Mouse (Mus musculus) heart, postnatal 10 days (tissue): ENCODE data around the gene Kat2a. TPM values are rescaled to one million over a fixed set of nuclear protein-coding genes. Genes with fewer than 3 reads are reported as not detected.

ENCODE experiments used
- DNase-seq, 2 experiments: peaks; one replicate each; pipeline ENCODE4 v3.0.0; 2021
- intact Hi-C: fragments of 180-260 bp; cut with DNase I; formaldehyde crosslinking; loops from one replicate; pipeline ENCODE4 v1.15.1; 2025
- total RNA-seq, 2 experiments: library from RNA; stranded (reverse); gene quantifications; 2 replicates each; pipeline ENCODE4 v1.2.3; 2021

Kat2a gene
- total RNA-seq, 2 experiments from 2014 or later, result 16.1 to 16.6 TPM

- intact Hi-C loops, result loop anchor here (1.0 to 10.0 kb wide), 4 partner anchors 23 to 351 kb away; no protein-coding TSS in a partner anchor
- DNase-seq, result peak; percentile 78 to 79
Measured at GRCm38 (mm10) chr11:100713735-100714533, 1.7 kb upstream of the Kat2a start, which contains the start of gene Hspb9. Gene Hspb9 (plus strand): TSS chr11:100713850.

GRCm38 (mm10) chr11:100713174-100713573 is 909 bp upstream of the Kat2a start:
- intact Hi-C loops, result loop anchor here (5.0 to 10.0 kb wide), 2 partner anchors 244 to 352 kb away; no protein-coding TSS in a partner anchor
- no peak for DNase-seq

GRCm38 (mm10) chr11:100710977-100711376 is 1.3 kb downstream of the Kat2a start:
- intact Hi-C loops, result loop anchor here (5.0 to 10.0 kb wide), 2 partner anchors 246 to 354 kb away; no protein-coding TSS in a partner anchor
- no peak for DNase-seq

GRCm38 (mm10) chr11:100710528-100710927 is 1.7 kb downstream of the Kat2a start:
- no peak for DNase-seq
- intact Hi-C loops, result loop anchor here (5.0 to 10.0 kb wide), 2 partner anchors 247 to 354 kb away; no protein-coding TSS in a partner anchor

- intact Hi-C loops, result no loop called here
- no peak for DNase-seq
Measured at GRCm38 (mm10) chr11:100709201-100709810, 3.0 kb downstream of the Kat2a start.

- intact Hi-C loops, result no loop called here
Measured at GRCm38 (mm10) chr11:100705095-100705747, 7.0 kb downstream of the Kat2a start.

GRCm38 (mm10) chr11:100703851-100704531 is 8.3 kb downstream of the Kat2a start, which contains the start of gene Dhx58:
Gene Dhx58 (minus strand): TSS chr11:100704271.
- DNase-seq, result peak in 1 of 2 experiments; percentile 33
- intact Hi-C loops, result no loop called here

More at GRCm38 (mm10) chr11:100705095-100705747, 7.0 kb downstream of the Kat2a start:
- DNase-seq, result no peak

GRCm38 (mm10) chr11:100703366-100703765 is 8.9 kb downstream of the Kat2a start:
- no peak for DNase-seq
- intact Hi-C loops, result no loop called here

GRCm38 (mm10) chr11:100702906-100703305 is 9.4 kb downstream of the Kat2a start:
- intact Hi-C loops, result loop anchor here (1.0 kb wide), 2 partner anchors 76 to 133 kb away; no protein-coding TSS in a partner anchor
- DNase-seq, result no peak

GRCm38 (mm10) chr11:100702081-100702851 is 10.0 kb downstream of the Kat2a start:
- DNase-seq, result peak; percentile 78 to 85

GRCm38 (mm10) chr11:100701301-100701700 is 11.0 kb downstream of the Kat2a start:
- DNase-seq, result peak; percentile 51 to 65
- intact Hi-C loops, result no loop called here

More at GRCm38 (mm10) chr11:100702081-100702851, 10.0 kb downstream of the Kat2a start:
- intact Hi-C loops, result loop anchor here (1.0 kb wide), 2 partner anchors 75 to 132 kb away; no protein-coding TSS in a partner anchor

- intact Hi-C loops, result no loop called here
- no peak for DNase-seq
Measured at GRCm38 (mm10) chr11:100700710-100701109, 11.6 kb downstream of the Kat2a start.

GRCm38 (mm10) chr11:100697921-100698320 is 14.3 kb downstream of the Kat2a start:
- intact Hi-C loops, result no loop called here

GRCm38 (mm10) chr11:100694926-100695325 is 17.3 kb downstream of the Kat2a start:
- intact Hi-C loops, result loop anchor here (1.0 kb wide), 2 partner anchors 68 to 125 kb away; no protein-coding TSS in a partner anchor

More at GRCm38 (mm10) chr11:100697921-100698320, 14.3 kb downstream of the Kat2a start:
- no peak for DNase-seq

GRCm38 (mm10) chr11:100693154-100693553 is 19.1 kb downstream of the Kat2a start:
- no peak for DNase-seq
- intact Hi-C loops, result no loop called here

More at GRCm38 (mm10) chr11:100694926-100695325, 17.3 kb downstream of the Kat2a start:
- DNase-seq, result peak; percentile 84 to 93

GRCm38 (mm10) chr11:100692164-100692616 is 20.1 kb downstream of the Kat2a start, which contains the start of gene Zfp385c:
Gene Zfp385c (minus strand): TSS chr11:100692455.
- DNase-seq, result no peak
- intact Hi-C loops, result no loop called here

- DNase-seq, result no peak
- intact Hi-C loops, result no loop called here
Measured at GRCm38 (mm10) chr11:100690389-100690788, 21.9 kb downstream of the Kat2a start.

GRCm38 (mm10) chr11:100688443-100688842 is 23.8 kb downstream of the Kat2a start:
- DNase-seq, result no peak
- intact Hi-C loops, result no loop called here

GRCm38 (mm10) chr11:100687265-100687664 is 25.0 kb downstream of the Kat2a start:
- DNase-seq, result no peak
- intact Hi-C loops, result no loop called here
